Mouse (Mus musculus) testis, adult 2 months (tissue): ENCODE results near the gene Chrd. TPM values are rescaled to one million over a fixed set of nuclear protein-coding genes. Genes with fewer than 3 reads are reported as not detected.

ENCODE experiments used
- H3K27ac ChIP-seq: fragments of 200-500 bp; 2 replicates; pipeline ENCODE4 v1.5.1; 2012; ENCODE audit warnings: low read depth, low read length; ENCODE audit not compliant: control insufficient read depth, insufficient read depth
- H3K27me3 ChIP-seq: fragments of 200-500 bp; 2 replicates; pipeline ENCODE4 v1.6.1; 2012; ENCODE audit warnings: mild to moderate bottlenecking, low read length, moderate library complexity; ENCODE audit not compliant: control insufficient read depth, insufficient read depth
- H3K36me3 ChIP-seq: fragments of 200-500 bp; 2 replicates; pipeline ENCODE4 v1.6.1; 2012; ENCODE audit warnings: mild to moderate bottlenecking, low read length; ENCODE audit not compliant: control insufficient read depth, insufficient read depth
- H3K4me1 ChIP-seq: fragments of 200-500 bp; 2 replicates; pipeline ENCODE4 v1.6.1; 2012; ENCODE audit warnings: low read length; ENCODE audit not compliant: control insufficient read depth, insufficient read depth
- H3K4me3 ChIP-seq: fragments of 200-500 bp; 2 replicates; pipeline ENCODE4 v1.5.1; 2012; ENCODE audit warnings: low read depth, mild to moderate bottlenecking, low read length, moderate library complexity, mixed read lengths; ENCODE audit not compliant: control insufficient read depth
- CTCF ChIP-seq: fragments of 200-500 bp; IDR thresholded peaks from 2 replicates; pipeline ENCODE4 v1.5.1; 2012; ENCODE audit warnings: low read depth, mild to moderate bottlenecking, inconsistent platforms, low read length, moderate library complexity; ENCODE audit not compliant: control insufficient read depth, insufficient read depth, insufficient replicate concordance
- POLR2A ChIP-seq: fragments of 200-500 bp; IDR thresholded peaks from 2 replicates; pipeline ENCODE4 v1.6.1; 2012; ENCODE audit warnings: low read depth, mild to moderate bottlenecking, inconsistent platforms, low read length, moderate library complexity; ENCODE audit not compliant: control insufficient read depth
- polyA plus RNA-seq: library from polyadenylated mRNA; depleted of rRNA; stranded (reverse); fragments of >200 nt; gene quantifications from 2 replicates; pipeline ENCODE4 v1.2.3, GENCODE M21; 2012

The Chrd gene
- polyA plus RNA-seq, 1 experiment, result 1.6 TPM

GRCm38 (mm10) chr16:20725750-20726149 is 7.2 kb upstream of the Chrd start:
- no peak overlapping the region for H3K27ac ChIP-seq
- no peaks in the 10 kb centered on the region; the same call in 1 of the 2 replicates for H3K4me1 ChIP-seq
- H3K4me3 ChIP-seq, result no peak overlapping the region
- no peaks in the 10 kb centered on the region for H3K27me3 ChIP-seq
- TF ChIP-seq POLR2A (no peak), CTCF (no peak)
- no peaks in the 10 kb centered on the region for H3K36me3 ChIP-seq

GRCm38 (mm10) chr16:20726384-20726783 is 6.5 kb upstream of the Chrd start:
- Histone ChIP-seq H3K27ac (no peak overlapping the region), H3K36me3 (no peaks in the 10 kb centered on the region), H3K4me3 (no peak overlapping the region), H3K4me1 (no peaks in the 10 kb centered on the region; the same call in 1 of the 2 replicates), H3K27me3 (no peaks in the 10 kb centered on the region)
- TF ChIP-seq POLR2A, result no peak
- no peak for TF ChIP-seq CTCF

GRCm38 (mm10) chr16:20730293-20730711 is 2.6 kb upstream of the Chrd start:
- no peaks in the 10 kb centered on the region for H3K36me3 ChIP-seq
- no peaks in the 10 kb centered on the region; the same call in 1 of the 2 replicates for H3K27me3 ChIP-seq
- no peak for TF ChIP-seq CTCF
- no peak for TF ChIP-seq POLR2A
- H3K27ac ChIP-seq, result no peak overlapping the region
- no peak overlapping the region for H3K4me3 ChIP-seq
- peaks cover 5% of the 10 kb centered on the region; the same call in 1 of the 2 replicates for H3K4me1 ChIP-seq

GRCm38 (mm10) chr16:20731688-20732087 is 1.2 kb upstream of the Chrd start:
- H3K27me3 ChIP-seq, result no peaks in the 10 kb centered on the region; the same call in 1 of the 2 replicates
- no peak overlapping the region for H3K27ac ChIP-seq
- TF ChIP-seq CTCF (no peak), POLR2A (no peak)
- no peak overlapping the region for H3K4me3 ChIP-seq
- peaks cover 5% of the 10 kb centered on the region; the same call in 1 of the 2 replicates for H3K4me1 ChIP-seq
- H3K36me3 ChIP-seq, result no peaks in the 10 kb centered on the region

GRCm38 (mm10) chr16:20732251-20732924 is 539 bp upstream of the Chrd start:
- Histone ChIP-seq H3K36me3 (no peaks in the 10 kb centered on the region), H3K27me3 (no peaks in the 10 kb centered on the region; the same call in 1 of the 2 replicates), H3K4me3 (no peak overlapping the region; the same call in 1 of the 2 replicates), H3K4me1 (peaks cover 5% of the 10 kb centered on the region; the same call in 1 of the 2 replicates), H3K27ac (no peak overlapping the region)
- TF ChIP-seq CTCF, result no peak
- TF ChIP-seq POLR2A, result no peak

GRCm38 (mm10) chr16:20733731-20734730 is 1.1 kb downstream of the Chrd start, which contains the start of gene Thpo:
TSS of gene Thpo (minus strand) at chr16:20734511.
- Histone ChIP-seq H3K27ac (no peak within 1 kb of the TSS), H3K4me1 (peaks cover 5% of the 10 kb centered on the region; the same call in 1 of the 2 replicates), H3K4me3 (peak within 1 kb of the TSS; percentile 26), H3K36me3 (no peaks in the 10 kb centered on the region), H3K27me3 (no peaks in the 10 kb centered on the region; the same call in 1 of the 2 replicates)
- no peak for TF ChIP-seq CTCF

- no peak overlapping the region for H3K27ac ChIP-seq
- TF ChIP-seq CTCF (no peak), POLR2A (no peak)
- no peaks in the 10 kb centered on the region; the same call in 1 of the 2 replicates for H3K27me3 ChIP-seq
Observed at GRCm38 (mm10) chr16:20735651-20736050, 2.7 kb downstream of the Chrd start.

More at GRCm38 (mm10) chr16:20735651-20736050, 2.7 kb downstream of the Chrd start:
- Histone ChIP-seq H3K4me3 (no peak overlapping the region), H3K4me1 (peaks cover 5% of the 10 kb centered on the region; the same call in 1 of the 2 replicates), H3K36me3 (no peaks in the 10 kb centered on the region)
